Mouse (Mus musculus): ENCODE results near the gene Mcoln3. TPM values are rescaled to one million over a fixed set of nuclear protein-coding genes. Genes with fewer than 3 reads are reported as not detected.
A peak's percentile ranks its signal among the peaks of the same experiment; 100 is the strongest.

The Mcoln3 gene
- total RNA-seq, 1 experiment from 2014 or later = 6.9 TPM

DNA sequence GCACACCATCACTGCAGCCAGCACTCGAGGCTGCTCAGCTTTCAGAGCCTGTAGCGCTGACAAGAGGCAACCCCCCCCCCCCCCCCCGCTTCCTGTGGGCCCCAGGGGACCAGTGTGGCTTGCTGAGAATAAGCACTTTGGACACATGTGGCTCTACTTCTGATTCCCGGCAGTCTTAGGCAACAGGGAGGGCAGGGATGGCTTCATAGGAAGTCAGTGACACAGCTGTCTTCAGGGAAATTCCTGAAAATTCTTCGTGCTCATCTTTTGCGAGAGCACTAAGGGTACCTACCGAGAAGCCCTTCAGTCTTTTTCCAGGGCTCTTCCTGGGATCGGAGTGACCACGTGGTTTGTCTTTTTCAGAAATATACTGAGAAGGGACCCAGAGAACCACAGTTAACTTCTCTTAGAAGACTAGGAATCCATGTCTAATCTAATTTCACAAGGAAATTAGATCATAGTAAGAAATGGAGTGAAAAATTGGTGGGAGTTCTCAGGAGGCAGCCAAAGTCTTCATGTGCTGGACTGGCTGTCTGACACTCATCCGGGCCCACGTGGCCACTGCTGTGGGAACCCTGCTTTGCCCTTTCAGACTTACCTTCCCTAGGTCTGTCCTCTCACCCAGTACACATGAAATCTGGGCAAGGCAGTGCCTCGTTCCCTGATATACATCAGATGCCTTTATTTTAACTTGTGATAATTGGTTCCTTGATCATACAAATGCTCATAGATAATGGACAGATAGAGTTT is 36.8 kb downstream of the Mcoln3 start:
- no peak for ATAC-seq (replicated peaks in 1 of 2; ENCODE audit: insufficient read depth in 1 of 2, low FRiP score in 2 of 2, low TSS enrichment in 1 of 2, low read depth in 1 of 2, poor library complexity in 2 of 2, severe bottlenecking in 2 of 2)

DNA sequence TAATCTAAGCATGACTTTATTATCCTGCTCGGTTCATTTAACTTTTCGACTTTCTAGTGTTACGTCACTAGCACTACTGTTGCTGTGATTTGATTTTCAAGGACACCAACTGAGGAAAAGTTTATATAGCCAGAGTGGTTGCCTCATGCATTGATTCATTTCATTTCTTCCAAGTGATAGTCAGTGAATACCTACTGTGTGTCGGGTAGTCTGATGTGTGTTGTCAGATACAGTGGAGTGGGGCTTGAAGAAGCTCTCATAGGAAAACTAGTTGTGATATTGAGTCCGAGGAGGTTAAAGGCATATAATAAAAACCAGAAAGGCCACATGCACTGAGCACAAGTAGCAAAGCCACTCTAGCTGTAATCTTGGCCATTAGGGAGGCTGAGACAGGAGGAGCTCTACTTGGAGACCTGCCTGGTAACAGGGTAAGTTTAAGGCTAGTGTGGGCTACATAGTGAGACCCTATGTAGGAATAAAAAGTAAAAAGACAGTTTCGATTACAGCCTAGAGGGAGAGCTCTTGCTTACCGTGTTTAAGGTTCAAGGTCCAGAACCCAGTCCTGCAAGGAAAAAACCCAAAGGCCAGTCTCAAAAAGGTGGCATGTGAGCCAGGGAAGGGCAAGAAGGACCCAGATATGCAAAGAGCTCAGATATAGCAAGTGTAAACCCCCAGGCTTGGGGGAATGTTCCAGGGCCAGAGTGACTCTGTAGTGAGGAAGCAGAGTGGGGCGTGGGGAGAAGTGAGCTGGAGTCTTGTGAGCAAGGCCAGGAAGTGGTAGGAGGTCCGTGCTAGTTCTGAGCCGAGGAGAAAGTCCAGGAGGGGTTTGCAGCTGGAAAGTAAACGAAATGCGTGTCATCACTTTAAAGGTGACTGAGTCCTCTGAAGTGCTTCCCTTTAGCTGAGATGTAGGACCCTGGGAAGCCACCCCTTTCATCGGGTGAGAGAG is 38.7 kb downstream of the Mcoln3 start:
- ATAC-seq (replicated peaks in 1 of 2; ENCODE audit: insufficient read depth in 1 of 2, low FRiP score in 2 of 2, low TSS enrichment in 1 of 2, low read depth in 1 of 2, poor library complexity in 2 of 2, severe bottlenecking in 2 of 2) = peak; percentile 40 to 60; a peak in 3 of 4 replicates

DNA sequence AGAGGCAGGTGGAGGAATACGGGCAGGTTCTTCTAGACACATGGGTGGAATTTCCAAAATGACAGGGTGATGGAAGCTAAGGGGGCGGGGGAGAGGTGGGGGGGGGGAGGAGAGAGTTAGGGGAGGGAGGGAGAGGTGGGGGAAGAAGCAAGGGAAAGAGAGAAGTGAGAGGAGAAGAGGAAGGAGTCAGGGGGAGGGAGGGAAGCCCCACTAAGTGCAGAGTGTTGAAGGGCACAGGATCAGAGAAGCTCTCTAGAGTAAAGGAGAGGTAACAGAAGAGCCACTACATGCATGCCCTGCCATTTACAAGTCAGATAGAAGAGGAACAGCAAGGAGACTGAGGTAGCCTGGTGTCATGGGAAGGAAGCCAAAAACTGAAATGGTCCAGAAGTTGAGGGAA is 39.6 kb downstream of the Mcoln3 start:
- ATAC-seq (replicated peaks in 1 of 2; ENCODE audit: insufficient read depth in 1 of 2, low FRiP score in 2 of 2, low TSS enrichment in 1 of 2, low read depth in 1 of 2, poor library complexity in 2 of 2, severe bottlenecking in 2 of 2) = no peak

DNA sequence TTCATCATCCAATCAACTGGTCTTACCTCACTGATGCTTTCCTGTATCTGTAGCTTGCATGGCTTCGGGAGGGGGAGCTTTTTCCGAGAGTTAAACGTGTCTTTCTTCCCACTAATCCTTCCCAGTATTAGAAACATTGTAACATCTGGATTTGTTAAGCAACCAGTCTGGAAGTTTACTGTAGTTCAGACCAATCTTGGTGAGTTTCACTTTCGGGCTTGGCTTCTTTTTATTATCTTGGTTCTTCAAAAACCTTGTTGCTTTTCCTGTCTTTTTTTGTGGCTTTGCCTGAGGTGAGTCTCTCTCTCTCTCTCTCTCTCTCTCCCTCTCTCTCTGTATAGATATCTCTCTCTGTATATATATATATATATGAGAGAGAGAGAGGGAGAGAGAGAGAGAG is 40.8 kb downstream of the Mcoln3 start:
- no peak for ATAC-seq (replicated peaks in 1 of 2; ENCODE audit: insufficient read depth in 1 of 2, low FRiP score in 2 of 2, low TSS enrichment in 1 of 2, low read depth in 1 of 2, poor library complexity in 2 of 2, severe bottlenecking in 2 of 2)

GRCm38 (mm10) chr3:146159360-146159759 is 42.1 kb downstream of the Mcoln3 start:
- 0 out of 4 replicates have a peak, but pooled peaks of 1 of the 2 experiments have one; percentile 15 for ATAC-seq (replicated peaks in 1 of 2; ENCODE audit: insufficient read depth in 1 of 2, low FRiP score in 2 of 2, low TSS enrichment in 1 of 2, low read depth in 1 of 2, poor library complexity in 2 of 2, severe bottlenecking in 2 of 2)

DNA sequence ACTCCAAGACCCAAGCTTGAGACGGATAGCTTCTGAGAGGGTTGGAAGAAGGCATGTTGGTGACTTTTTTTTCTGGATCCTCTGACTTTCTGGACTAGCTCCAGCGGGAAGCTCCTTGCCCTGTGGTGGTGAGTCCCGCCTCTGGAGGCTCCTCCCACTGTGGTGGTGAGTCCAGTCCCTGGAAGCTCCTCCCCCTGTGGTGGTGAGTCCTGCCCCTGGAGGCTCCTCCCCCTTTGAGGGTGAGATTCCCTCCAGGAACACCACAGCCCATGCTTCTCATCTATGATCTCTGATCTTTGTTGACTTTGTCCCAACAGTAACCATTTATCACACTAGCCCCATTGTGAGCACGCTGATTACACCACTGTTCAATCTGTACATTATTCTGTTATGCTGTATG is 44.9 kb downstream of the Mcoln3 start:
- ATAC-seq (replicated peaks in 1 of 2; ENCODE audit: insufficient read depth in 1 of 2, low FRiP score in 2 of 2, low TSS enrichment in 1 of 2, low read depth in 1 of 2, poor library complexity in 2 of 2, severe bottlenecking in 2 of 2) = no peak

GRCm38 (mm10) chr3:146169356-146169755 is 52.1 kb downstream of the Mcoln3 start:
- no peak for ATAC-seq (replicated peaks in 1 of 2; ENCODE audit: insufficient read depth in 1 of 2, low FRiP score in 2 of 2, low TSS enrichment in 1 of 2, low read depth in 1 of 2, poor library complexity in 2 of 2, severe bottlenecking in 2 of 2)

DNA sequence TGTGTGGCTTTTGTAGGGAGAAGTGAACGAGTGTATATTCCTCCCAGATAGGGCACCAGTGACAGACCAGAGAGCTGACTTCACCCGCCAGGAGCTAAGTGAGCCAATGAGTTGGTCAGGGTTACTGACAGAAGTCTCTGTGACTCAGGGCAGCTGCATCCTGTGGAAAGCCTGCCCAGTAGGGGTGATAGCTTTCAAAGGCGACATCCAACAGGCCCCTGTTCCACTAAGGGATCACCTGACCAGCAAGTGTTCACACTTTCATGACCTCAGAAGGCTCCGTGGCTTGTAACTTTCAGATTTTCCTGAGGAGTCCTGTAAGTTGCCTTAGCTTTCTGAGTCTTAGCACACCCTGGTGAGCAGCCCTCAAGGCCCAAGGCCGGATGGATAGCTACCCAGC is 55.8 kb downstream of the Mcoln3 start:
- no peak for ATAC-seq (replicated peaks in 1 of 2; ENCODE audit: insufficient read depth in 1 of 2, low FRiP score in 2 of 2, low TSS enrichment in 1 of 2, low read depth in 1 of 2, poor library complexity in 2 of 2, severe bottlenecking in 2 of 2)

DNA sequence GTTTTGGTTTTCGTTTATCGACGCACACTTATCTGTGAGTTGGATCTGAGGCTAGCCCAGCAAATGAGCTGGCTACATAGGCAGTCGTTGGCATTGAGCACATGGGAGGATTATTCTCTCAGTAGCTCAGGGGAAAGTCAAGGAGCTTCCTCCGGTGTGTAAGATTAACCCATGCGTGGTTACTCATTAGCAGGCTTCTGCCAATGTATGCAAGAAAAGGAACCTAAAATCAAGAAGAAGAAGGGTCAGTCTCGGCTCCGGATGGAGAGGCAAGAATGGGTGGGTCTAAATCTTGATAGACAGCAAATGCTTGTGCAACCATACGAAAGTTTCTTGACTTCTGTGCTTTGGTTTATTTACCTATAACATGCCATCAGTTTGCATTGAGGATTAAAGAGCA is 57.0 kb downstream of the Mcoln3 start:
- ATAC-seq (replicated peaks in 1 of 2; ENCODE audit: insufficient read depth in 1 of 2, low FRiP score in 2 of 2, low TSS enrichment in 1 of 2, low read depth in 1 of 2, poor library complexity in 2 of 2, severe bottlenecking in 2 of 2) = no peak

DNA sequence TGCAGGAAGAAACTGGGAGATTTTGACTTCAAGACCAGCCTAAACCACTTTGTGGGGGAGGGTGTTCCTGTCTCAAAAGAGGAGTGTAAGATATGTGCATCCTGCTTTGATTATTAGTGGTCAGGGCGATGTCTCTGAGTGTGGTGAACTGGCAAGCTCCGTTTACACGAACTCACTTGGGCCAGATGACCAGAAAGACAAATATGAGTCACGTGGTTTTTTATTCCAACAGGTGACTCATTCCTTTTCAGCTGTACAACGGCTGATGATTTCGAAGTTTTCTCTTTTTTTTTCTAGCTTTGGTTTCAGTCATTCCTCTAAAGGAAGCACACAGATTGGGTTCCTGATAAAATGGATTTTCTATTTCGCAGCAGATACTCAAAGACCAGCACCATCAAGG is 60.0 kb downstream of the Mcoln3 start:
- ATAC-seq (replicated peaks in 1 of 2; ENCODE audit: insufficient read depth in 1 of 2, low FRiP score in 2 of 2, low TSS enrichment in 1 of 2, low read depth in 1 of 2, poor library complexity in 2 of 2, severe bottlenecking in 2 of 2) = no peak

GRCm38 (mm10) chr3:146177748-146178582 is 60.7 kb downstream of the Mcoln3 start:
- peak; percentile 82 for ATAC-seq (replicated peaks in 1 of 2; ENCODE audit: insufficient read depth in 1 of 2, low FRiP score in 2 of 2, low TSS enrichment in 1 of 2, low read depth in 1 of 2, poor library complexity in 2 of 2, severe bottlenecking in 2 of 2)

GRCm38 (mm10) chr3:146180341-146180740 is 63.1 kb downstream of the Mcoln3 start:
- ATAC-seq (replicated peaks in 1 of 2; ENCODE audit: insufficient read depth in 1 of 2, low FRiP score in 2 of 2, low TSS enrichment in 1 of 2, low read depth in 1 of 2, poor library complexity in 2 of 2, severe bottlenecking in 2 of 2) = no peak

DNA sequence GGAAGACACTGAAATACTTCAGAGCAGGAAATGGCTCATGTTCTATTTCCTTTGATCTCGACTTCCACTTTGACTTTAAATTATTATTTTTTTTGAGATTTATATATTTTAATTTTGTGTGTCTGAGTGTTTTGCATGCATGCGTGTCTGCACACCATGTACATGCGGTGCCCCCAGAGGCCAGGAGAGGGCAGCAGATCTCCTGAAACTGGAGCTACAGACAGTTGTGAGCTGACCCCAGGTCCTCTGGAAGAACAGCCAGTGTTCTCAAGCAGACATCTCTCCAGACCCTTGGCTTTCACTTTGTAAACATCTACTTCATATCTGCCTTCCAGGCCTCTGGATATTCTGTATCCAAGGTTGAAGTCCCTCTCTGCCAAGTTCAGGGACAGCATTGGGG is 63.7 kb downstream of the Mcoln3 start:
- ATAC-seq (replicated peaks in 1 of 2; ENCODE audit: insufficient read depth in 1 of 2, low FRiP score in 2 of 2, low TSS enrichment in 1 of 2, low read depth in 1 of 2, poor library complexity in 2 of 2, severe bottlenecking in 2 of 2) = peak in 1 of 2 experiments; percentile 54; a peak in 1 of 4 replicates

- peak; percentile 47 to 59; a peak in 1 of 4 replicates for ATAC-seq (replicated peaks in 1 of 2; ENCODE audit: insufficient read depth in 1 of 2, low FRiP score in 2 of 2, low TSS enrichment in 1 of 2, low read depth in 1 of 2, poor library complexity in 2 of 2, severe bottlenecking in 2 of 2)
These were observed 67.9 kb downstream of the Mcoln3 start for GRCm38 (mm10) chr3:146184992-146185657.

DNA sequence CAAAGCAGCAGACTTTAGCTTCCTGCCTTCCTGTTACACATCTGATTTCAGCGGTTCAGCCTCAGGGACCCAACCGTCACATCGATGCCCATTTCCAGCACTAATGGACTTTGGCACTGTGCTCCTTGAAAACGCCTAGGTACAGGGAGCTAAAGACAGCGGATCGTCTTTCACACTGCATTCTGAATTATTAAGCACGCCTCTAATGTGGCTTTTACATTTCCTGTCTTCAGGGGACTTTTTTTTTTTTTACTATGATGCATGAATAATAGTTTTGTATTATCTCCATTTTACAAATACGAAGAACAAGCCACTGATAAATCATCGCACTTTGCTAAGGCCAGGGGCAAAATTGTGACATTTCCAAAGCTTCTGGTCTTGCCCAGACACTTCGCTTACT is 68.8 kb downstream of the Mcoln3 start:
- no peak for ATAC-seq (replicated peaks in 1 of 2; ENCODE audit: insufficient read depth in 1 of 2, low FRiP score in 2 of 2, low TSS enrichment in 1 of 2, low read depth in 1 of 2, poor library complexity in 2 of 2, severe bottlenecking in 2 of 2)

- no peak for ATAC-seq (replicated peaks in 1 of 2; ENCODE audit: insufficient read depth in 1 of 2, low FRiP score in 2 of 2, low TSS enrichment in 1 of 2, low read depth in 1 of 2, poor library complexity in 2 of 2, severe bottlenecking in 2 of 2)
These were observed 72.7 kb downstream of the Mcoln3 start for GRCm38 (mm10) chr3:146189933-146190332.

All from hematopoietic stem cell, adult 5-6 weeks (primary cell).